Mouse (Mus musculus): ENCODE results near the gene Ctnna2. TPM values are rescaled to one million over a fixed set of nuclear protein-coding genes. Genes with fewer than 3 reads are reported as not detected.
A peak's percentile ranks its signal among the peaks of the same experiment; 100 is the strongest.

The Ctnna2 gene
- total RNA-seq, 2 experiments from 2014 or later, result 121 to 127 TPM

- DNase-seq (ENCODE audit: low spot score in 2 of 2), result no peak
Measured at GRCm38 (mm10) chr6:77191635-77192034, 787.9 kb downstream of the Ctnna2 start.

- DNase-seq (ENCODE audit: low spot score in 2 of 2), result no peak
Measured at GRCm38 (mm10) chr6:77188628-77189027, 790.9 kb downstream of the Ctnna2 start.

GRCm38 (mm10) chr6:77185751-77186150, 793.7 kb downstream of the Ctnna2 start:
- DNase-seq (ENCODE audit: low spot score in 2 of 2), result peak in 1 of 2 experiments; percentile 33

GRCm38 (mm10) chr6:77184896-77185295, 794.6 kb downstream of the Ctnna2 start:
- peak in 1 of 2 experiments; percentile 76 for DNase-seq (ENCODE audit: low spot score in 2 of 2)

GRCm38 (mm10) chr6:77175764-77176163, 803.7 kb downstream of the Ctnna2 start:
- no peak for DNase-seq (ENCODE audit: low spot score in 2 of 2)

- DNase-seq (ENCODE audit: low spot score in 2 of 2), result no peak
Measured at GRCm38 (mm10) chr6:77157028-77157427, 822.5 kb downstream of the Ctnna2 start.

- DNase-seq (ENCODE audit: low spot score in 2 of 2), result no peak
Measured at GRCm38 (mm10) chr6:77139306-77139920, 840.1 kb downstream of the Ctnna2 start.

GRCm38 (mm10) chr6:77120926-77121325, 858.6 kb downstream of the Ctnna2 start:
- DNase-seq (ENCODE audit: low spot score in 2 of 2), result no peak

GRCm38 (mm10) chr6:77120510-77120909, 859.0 kb downstream of the Ctnna2 start:
- no peak for DNase-seq (ENCODE audit: low spot score in 2 of 2)

GRCm38 (mm10) chr6:77109095-77109945, 870.2 kb downstream of the Ctnna2 start:
- DNase-seq (ENCODE audit: low spot score in 2 of 2), result peak in 1 of 2 experiments; percentile 7

GRCm38 (mm10) chr6:77101047-77101446, 878.5 kb downstream of the Ctnna2 start:
- DNase-seq (ENCODE audit: low spot score in 2 of 2), result no peak

GRCm38 (mm10) chr6:77098540-77098939, 881.0 kb downstream of the Ctnna2 start:
- no peak for DNase-seq (ENCODE audit: low spot score in 2 of 2)

GRCm38 (mm10) chr6:77075396-77076376, 903.8 kb downstream of the Ctnna2 start:
- DNase-seq (ENCODE audit: low spot score in 2 of 2), result peak; percentile 83 to 92

- no peak for DNase-seq (ENCODE audit: low spot score in 2 of 2)
Measured at GRCm38 (mm10) chr6:77069595-77069994, 909.9 kb downstream of the Ctnna2 start.

GRCm38 (mm10) chr6:77050690-77051089, 928.8 kb downstream of the Ctnna2 start:
- no peak for DNase-seq (ENCODE audit: low spot score in 2 of 2)

- no peak for DNase-seq (ENCODE audit: low spot score in 2 of 2)
Measured at GRCm38 (mm10) chr6:77050193-77050592, 929.3 kb downstream of the Ctnna2 start.

GRCm38 (mm10) chr6:77047568-77047967, 931.9 kb downstream of the Ctnna2 start:
- DNase-seq (ENCODE audit: low spot score in 2 of 2), result no peak

GRCm38 (mm10) chr6:77025066-77025465, 954.4 kb downstream of the Ctnna2 start:
- no peak for DNase-seq (ENCODE audit: low spot score in 2 of 2)

- DNase-seq (ENCODE audit: low spot score in 2 of 2), result no peak
Measured at GRCm38 (mm10) chr6:77013194-77013593, 966.3 kb downstream of the Ctnna2 start.

- peak; percentile 19 to 58 for DNase-seq (ENCODE audit: low spot score in 2 of 2)
Measured at GRCm38 (mm10) chr6:77011001-77011400, 968.5 kb downstream of the Ctnna2 start.

GRCm38 (mm10) chr6:76992128-76992527, 987.4 kb downstream of the Ctnna2 start:
- no peak for DNase-seq (ENCODE audit: low spot score in 2 of 2)
